Mouse (Mus musculus): ENCODE data around the gene Ice1.

Gene Ice1

GRCm38 (mm10) chr13:70639639-70640038, 2.2 kb upstream of the Ice1 start:
- DNase-seq (ENCODE audit: low read depth, low spot score): no peak

- peak; percentile 97 for DNase-seq (ENCODE audit: low read depth, low spot score)
Observed at GRCm38 (mm10) chr13:70637662-70638291, 343 bp upstream of the Ice1 start.

GRCm38 (mm10) chr13:70636706-70637105, 728 bp downstream of the Ice1 start:
- no peak for DNase-seq (ENCODE audit: low read depth, low spot score)

- DNase-seq (ENCODE audit: low read depth, low spot score): no peak
Observed at GRCm38 (mm10) chr13:70635591-70635990, 1.8 kb downstream of the Ice1 start.

- no peak for DNase-seq (ENCODE audit: low read depth, low spot score)
Observed at GRCm38 (mm10) chr13:70626416-70626815, 11.0 kb downstream of the Ice1 start.

GRCm38 (mm10) chr13:70625665-70626064, 11.8 kb downstream of the Ice1 start:
- no peak for DNase-seq (ENCODE audit: low read depth, low spot score)

GRCm38 (mm10) chr13:70624445-70624844, 13.0 kb downstream of the Ice1 start:
- no peak for DNase-seq (ENCODE audit: low read depth, low spot score)

- DNase-seq (ENCODE audit: low read depth, low spot score): no peak
Observed at GRCm38 (mm10) chr13:70622461-70623057, 14.9 kb downstream of the Ice1 start.

- DNase-seq (ENCODE audit: low read depth, low spot score): no peak
Observed at GRCm38 (mm10) chr13:70621509-70621908, 15.9 kb downstream of the Ice1 start.

- no peak for DNase-seq (ENCODE audit: low read depth, low spot score)
Observed at GRCm38 (mm10) chr13:70612837-70613236, 24.6 kb downstream of the Ice1 start.

- peak; percentile 22 for DNase-seq (ENCODE audit: low read depth, low spot score)
Observed at GRCm38 (mm10) chr13:70610431-70611420, 26.7 kb downstream of the Ice1 start.

GRCm38 (mm10) chr13:70609632-70610031, 27.8 kb downstream of the Ice1 start:
- no peak for DNase-seq (ENCODE audit: low read depth, low spot score)

- DNase-seq (ENCODE audit: low read depth, low spot score): no peak
Observed at GRCm38 (mm10) chr13:70605366-70605765, 32.1 kb downstream of the Ice1 start.

- DNase-seq (ENCODE audit: low read depth, low spot score): no peak
Observed at GRCm38 (mm10) chr13:70604723-70605122, 32.7 kb downstream of the Ice1 start.

- DNase-seq (ENCODE audit: low read depth, low spot score): no peak
Observed at GRCm38 (mm10) chr13:70601566-70601965, 35.9 kb downstream of the Ice1 start.

GRCm38 (mm10) chr13:70599964-70600619, 37.3 kb downstream of the Ice1 start:
- DNase-seq (ENCODE audit: low read depth, low spot score): no peak

GRCm38 (mm10) chr13:70598941-70599340, 38.5 kb downstream of the Ice1 start:
- no peak for DNase-seq (ENCODE audit: low read depth, low spot score)

- no peak for DNase-seq (ENCODE audit: low read depth, low spot score)
Observed at GRCm38 (mm10) chr13:70596901-70597300, 40.5 kb downstream of the Ice1 start.

GRCm38 (mm10) chr13:70590248-70590762, 47.1 kb downstream of the Ice1 start:
- no peak for DNase-seq (ENCODE audit: low read depth, low spot score)

GRCm38 (mm10) chr13:70586969-70587368, 50.5 kb downstream of the Ice1 start:
- DNase-seq (ENCODE audit: low read depth, low spot score): peak; percentile 54

GRCm38 (mm10) chr13:70582517-70582916, 54.9 kb downstream of the Ice1 start:
- DNase-seq (ENCODE audit: low read depth, low spot score): peak; percentile 39

- no peak for DNase-seq (ENCODE audit: low read depth, low spot score)
Observed at GRCm38 (mm10) chr13:70581509-70581908, 55.9 kb downstream of the Ice1 start.

Measured in brain, embryonic 18.5 days (tissue).